Mouse (Mus musculus) ovary, postnatal 36 days (tissue): ENCODE measurements around the gene Unc119.

ENCODE experiments used
- DNase-seq: peaks from one replicate; pipeline ENCODE4 v3.0.0; 2022; ENCODE audit warnings: low spot score, mixed read lengths

Gene Unc119

DNA sequence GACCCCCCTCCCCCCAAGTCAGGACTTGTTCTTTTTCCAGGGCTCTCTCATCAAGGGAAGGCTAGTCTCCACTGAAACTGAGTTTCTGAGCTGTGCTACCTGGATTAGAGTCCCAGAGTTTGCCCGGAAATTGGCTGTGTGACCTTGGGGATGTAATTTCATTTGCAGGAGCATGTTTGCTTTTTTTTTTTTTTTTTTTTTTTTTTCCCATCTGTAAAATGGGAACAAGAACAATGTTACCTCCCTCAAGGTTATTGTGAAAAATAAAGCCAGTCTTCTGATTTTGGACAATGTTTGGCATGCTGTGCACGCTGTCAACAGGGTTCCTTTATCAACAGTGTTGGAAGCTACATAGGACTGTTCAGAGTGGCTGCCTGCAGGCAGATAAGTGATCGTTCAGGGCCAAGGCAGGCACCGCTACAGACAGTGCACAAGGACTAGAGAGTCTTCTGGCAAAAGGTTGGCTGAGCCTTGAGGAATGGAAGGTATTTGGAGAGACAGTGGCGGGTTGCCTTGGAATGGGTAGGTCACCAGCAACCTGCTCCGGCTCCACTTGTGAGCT, 1.1 kb downstream of the Unc119 start:
- peak; percentile 30 for DNase-seq

DNA sequence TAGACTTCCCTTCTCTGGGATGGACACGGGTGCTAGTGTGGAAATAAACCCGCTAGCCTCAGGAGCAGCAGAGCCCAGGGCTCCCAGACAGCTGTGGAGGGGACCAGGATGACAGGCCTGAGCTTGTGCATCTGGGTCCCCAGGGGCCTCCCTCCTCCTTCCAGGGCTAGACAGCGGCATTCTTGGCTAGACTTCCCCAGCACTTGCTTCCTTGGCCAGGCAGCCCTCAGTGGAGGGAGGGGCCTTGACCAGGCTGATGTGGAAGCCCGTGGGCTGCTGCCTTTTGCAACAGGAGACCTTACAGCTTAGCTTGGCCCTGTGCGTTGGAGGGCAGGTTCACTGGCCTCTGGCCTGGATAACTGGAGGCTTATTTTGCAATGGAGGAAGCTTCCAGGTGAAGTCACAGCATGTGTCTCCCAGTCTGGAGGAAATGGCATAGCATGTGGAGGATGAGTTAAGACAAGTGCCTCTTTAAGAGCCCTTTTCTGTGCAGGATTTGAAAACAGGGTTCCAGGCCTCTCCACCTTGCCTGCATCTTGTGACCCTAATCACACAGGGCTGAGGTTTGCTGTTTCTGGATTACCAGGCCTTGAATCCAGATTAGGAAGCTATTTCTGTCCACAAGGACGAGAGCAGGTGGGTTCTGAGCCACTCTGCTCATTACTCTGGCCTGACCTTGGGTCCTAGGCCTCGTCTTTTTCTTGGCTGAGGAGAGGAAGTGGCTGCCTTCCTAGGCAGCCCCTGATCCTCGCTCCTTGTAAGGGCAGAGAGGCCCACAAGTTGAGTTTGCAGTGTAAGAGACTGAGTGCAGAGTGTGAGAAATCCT, 1.8 kb downstream of the Unc119 start:
- peak; percentile 65 for DNase-seq

DNA sequence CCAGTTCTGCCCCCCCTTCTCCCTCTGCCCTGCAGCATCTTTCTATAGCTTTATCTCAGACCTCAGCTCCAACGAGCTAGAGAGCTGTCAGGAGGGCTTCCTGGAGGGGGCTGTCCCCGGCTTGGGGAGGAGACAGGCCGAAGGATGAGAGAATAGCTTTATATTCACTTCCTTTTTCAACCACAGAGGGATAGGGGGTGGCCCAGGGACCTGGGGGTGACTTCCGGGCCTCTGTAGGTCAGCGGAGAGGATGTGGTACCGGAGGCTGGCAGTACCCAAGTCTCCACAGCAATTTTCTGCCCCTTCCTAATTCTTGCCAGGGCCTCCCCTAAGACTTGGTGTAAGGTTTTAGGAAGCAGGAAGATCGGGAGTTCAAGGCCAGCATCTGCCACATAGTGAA, 2.5 kb downstream of the Unc119 start:
- no peak for DNase-seq

DNA sequence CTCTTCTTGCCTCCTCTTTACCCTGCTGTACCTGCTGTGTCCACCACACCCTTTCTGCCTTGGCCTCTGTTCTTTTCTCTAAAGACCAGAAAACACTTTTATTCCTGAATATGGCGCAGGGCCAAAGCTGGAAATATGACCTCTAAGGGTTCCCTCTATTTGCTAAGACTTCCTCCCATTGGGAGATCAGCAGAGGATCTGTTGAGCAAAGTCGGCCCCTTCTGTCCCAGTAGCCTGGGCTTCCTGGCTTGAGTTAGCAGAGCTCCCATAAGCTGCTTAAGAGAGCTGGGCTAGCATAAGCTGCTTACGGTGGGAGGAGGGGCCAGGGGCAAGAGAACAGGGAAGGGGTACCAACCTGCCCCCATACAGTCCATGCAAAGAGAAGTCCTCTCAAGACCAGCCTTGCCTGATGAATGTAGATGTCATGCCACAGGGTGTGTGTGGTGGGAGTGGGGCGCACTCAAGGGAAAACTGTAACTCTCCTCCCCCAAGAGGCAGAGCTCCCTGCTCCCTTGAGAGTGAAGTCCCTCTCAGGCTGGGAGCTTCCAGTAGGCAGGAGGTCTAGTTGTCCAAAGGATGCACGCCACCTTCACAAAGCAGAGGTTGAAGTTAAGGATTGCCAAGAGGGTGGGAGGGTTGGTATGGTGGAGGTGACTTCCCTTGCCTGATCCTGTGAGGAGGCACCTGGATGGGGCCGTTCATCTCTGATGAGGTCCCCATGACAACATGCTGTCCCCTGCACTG, 3.2 kb downstream of the Unc119 start:
- no peak for DNase-seq

DNA sequence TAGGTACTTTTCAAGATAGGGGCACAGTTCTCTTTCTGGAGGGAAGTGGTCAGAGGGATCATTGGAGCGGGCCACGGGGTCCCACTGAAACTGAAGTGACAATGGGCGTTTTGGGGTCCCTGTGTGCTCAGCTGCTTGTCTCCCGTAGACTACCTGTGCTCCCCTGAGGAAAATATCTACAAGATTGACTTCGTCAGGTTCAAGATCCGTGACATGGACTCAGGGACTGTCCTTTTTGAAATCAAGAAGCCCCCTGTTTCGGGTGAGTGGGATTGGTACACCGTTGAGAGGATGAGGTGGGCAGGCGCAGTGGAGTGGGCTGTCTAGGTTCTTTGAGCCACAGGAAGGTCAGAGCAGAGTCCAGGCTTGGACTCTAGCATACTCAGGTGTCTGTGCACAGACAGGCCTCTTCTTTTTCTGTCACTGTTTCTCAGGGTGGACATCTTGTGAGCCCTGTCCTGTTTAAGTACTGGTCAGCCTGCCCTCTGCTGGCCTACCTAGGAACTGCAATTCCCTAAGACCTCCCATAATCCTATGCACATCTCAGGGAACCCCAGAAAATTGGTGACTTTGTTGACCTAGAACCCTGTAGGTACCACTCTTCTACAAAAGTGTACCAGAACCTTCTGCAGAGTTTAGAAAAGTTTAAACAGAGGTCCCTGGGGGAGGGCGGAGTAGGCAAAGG, 3.9 kb downstream of the Unc119 start:
- peak; percentile 63 for DNase-seq

DNA sequence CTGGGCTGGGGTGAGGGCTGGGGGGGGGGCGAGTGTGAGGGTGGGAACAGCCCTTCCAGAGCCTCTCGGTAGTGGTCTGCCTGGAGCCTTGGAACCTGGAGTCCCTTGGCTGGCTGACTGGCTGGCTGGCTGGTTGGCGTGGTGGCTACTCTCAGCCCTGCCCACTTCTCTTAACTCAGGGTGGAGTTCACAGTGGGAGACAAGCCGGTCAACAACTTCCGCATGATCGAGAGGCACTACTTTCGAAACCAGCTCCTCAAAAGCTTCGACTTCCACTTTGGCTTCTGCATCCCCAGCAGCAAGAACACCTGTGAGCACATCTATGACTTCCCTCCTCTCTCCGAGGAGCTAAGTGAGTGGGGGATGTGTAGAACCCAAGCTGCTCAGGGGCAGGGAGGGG, 4.6 kb downstream of the Unc119 start:
- no peak for DNase-seq

DNA sequence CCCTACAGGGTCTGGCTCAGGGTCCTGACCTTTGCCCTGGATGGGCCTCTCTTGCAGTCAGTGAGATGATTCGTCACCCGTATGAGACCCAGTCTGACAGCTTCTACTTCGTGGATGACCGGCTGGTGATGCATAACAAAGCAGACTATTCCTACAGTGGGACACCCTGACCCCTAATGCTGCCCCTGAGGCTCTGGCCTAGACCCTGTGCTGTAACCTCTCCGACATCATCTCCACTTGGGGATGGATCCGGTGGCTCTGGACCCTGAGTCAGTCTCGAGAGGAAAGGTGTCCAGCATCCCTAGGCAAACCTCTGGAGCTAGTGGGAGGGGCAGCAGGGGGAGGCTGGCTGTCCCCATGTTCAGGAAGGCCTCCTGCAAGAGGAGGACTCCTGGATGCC, 5.2 kb downstream of the Unc119 start:
- no peak for DNase-seq

DNA sequence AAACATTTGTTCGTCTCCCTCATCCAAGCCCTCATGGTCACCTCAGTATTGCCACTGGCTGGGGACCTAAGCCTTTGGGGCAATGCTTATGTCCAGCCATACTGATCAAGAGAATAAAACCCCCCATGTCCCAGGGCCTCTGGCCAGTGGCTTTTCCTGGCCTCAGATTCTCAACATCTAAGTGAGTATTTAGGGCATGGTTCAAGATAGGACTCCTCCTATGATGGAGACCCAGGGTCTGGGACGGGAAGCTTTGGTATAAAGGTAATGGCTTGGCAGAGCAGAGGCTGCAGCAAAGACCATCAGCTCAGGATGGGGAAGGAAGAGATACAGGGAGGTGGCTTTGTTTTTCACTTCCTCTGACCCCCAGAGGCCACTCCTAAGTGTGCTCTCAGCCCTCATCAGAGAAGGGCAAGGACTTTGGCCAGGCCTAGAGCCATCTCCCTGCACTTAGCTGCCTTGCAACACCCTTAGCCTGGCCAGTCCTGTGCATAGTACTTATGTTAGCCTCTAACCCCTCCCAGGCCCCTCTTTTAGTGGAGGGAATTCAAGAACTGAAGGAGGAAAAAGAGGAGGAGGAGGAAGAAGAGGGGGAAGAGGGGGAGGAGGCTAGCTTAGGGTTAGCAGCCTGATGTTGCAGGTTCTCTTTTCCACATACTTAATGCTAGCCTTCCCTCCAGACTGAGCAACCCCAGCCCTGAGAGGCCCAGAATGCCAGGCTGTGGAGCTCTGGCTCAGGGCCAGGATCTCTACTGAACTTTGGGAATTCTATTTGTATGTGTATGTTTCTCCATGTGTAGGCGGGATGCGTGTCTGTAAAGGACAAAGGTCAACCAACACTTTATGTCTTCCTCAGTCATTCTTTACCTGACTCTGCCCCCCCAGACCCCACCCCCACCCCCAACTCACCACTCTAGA, 6.4 kb downstream of the Unc119 start:
- no peak for DNase-seq

DNA sequence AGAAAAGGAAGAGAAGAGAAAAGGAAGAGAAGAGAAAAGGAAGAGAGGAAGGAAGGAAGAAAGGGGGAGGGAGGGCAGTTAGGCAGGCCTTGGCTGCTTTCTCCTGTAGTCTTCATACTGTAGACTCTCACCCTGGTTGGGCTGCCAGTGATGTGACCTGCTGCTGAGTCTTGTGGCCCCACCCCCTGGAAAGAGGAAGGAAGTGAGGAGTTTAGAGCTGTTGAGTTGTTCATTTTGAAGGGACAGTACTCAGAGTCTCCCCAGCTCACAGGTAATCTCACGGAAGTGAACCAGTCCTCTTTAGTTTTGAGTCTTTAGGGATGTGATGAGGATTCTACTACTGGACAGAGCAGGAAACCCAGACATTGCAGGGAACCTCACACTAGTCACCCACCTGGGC, 9.8 kb downstream of the Unc119 start:
- no peak for DNase-seq

DNA sequence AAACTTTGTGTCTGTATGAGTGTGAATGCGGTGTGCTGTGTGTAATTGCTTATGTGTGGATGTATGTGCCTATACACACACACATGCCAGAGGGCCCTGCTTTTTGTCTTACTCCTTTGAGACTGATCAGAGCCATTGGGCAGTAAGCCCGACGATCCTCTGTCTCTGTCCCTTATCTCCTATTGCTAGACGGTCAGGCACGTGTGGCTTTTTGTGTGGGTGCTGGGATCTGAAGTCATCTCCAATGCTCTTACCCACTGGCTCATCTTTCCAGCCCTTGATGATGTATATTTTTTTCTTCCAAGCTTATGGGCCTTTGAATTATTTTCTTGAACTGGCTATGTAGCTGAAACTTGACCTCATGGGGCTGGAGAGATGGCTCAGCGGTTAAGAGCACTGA, 11.6 kb downstream of the Unc119 start:
- DNase-seq = no peak

DNA sequence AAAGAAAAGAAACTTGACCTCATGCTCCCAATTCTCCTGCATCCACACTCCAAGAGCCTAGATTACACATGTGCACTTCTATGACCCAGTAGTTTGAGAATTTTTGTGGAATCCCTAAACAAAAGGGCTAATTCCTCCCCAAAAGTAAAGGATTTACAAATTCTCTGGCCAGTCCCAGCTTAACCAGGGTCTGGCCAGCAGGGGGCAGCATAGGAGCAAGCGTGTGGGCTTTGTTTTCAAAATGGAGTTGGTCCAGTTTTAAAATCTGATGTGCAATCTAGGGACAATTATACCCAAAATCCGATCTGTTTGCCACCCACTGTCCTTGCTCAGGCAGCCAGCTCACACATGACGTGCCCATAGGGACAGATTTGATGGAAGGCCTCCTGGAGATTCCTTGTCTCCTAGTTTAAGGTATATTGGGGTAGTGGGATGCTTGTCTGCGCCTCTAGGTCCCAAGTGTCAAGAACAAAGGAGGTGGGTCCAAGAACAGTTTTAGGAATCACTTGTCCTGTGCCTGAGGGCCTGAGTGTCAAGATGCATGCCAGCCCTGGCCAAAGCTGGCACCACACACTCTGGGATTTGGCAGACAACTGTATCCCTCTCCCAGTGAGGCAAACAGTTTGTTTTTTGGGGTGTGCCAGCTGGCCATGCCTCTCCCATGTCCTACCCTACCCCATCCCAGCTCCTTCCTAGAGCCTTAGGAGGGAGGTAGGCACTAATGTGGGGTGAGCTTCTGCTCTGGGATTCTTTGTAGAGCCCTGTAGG, 12.4 kb downstream of the Unc119 start:
- DNase-seq = peak; percentile 66

DNA sequence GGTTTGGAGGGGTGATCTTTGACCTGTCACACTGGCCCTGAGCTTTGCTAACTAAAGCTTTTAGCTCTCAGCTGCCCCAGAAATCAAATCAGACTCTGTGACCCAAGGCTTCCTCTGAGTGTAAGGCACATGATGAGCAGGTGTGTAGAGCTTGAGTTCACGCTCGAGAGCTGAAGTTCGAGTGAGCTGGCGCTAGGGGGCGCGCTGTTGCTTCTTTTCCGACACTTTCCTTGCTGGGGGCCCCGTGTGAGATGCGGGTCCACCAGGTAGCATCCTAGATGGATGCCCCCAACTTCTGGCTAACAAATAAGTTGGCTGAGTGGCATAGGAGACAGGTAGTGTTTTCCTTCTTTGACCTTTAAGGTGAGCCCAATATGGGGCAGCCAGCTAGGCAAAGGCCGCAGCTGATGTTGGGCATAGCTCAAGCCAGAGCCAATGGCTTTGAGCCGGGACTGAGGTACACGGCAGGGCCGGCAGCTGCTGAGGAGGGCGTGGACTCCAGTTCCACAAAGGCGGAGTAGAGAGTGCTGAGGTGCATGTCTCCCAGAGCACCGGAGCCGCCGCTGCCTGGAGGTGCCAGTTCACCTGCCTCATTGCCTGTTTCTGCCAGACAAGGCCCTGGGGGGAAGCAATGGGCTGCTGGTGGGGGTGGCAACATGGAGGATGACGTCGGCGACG, 15.2 kb downstream of the Unc119 start:
- peak; percentile 43 for DNase-seq

DNA sequence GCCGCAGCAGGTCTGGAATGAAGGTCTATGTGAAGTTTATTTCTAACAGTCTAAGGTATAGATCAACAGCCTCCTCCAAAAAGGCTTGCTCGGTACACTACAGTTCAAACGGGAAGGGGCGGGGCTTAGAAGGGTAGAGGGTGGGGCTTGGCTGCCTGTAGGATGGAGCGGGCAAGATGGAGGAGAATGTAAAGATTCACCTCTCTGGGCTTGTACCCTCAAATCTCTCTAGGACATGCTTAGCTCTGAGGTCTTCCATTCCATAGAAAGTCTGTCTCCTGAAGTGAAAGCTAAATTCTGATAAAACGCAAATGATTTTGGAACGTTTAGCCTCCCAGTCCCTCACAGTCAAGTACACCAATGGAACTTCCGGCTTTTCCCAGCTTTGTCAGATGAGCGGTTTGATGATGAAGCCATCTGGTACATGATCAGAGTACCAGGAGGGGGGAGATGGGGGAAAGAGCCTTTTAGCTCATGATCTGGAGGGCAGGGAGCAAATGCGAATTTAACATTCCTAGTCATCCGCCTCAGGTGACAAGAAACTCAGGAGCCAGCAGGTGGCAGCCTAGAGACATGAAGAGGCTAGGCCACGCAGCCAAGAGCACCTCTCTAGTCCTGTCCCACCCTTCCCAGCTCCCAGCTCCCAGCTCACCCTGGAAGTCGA, 17.0 kb downstream of the Unc119 start:
- peak; percentile 74 for DNase-seq

DNA sequence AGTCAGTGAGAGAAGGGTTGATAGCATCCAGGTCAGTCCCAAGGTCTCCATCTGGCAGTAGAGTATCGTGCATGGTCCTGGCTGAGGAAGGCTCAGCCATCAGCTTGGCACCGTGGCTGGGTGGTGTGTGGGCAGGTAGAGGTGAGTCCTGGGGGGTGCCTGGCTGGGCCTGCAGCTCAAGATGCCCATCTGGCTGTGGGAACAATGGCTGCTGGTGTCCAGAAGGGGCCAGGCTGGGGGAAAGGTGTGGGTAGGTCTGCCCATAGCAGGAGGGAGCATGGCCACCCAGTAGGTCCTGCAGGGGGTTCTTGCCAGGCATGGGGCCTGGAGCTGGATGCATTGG, 17.5 kb downstream of the Unc119 start:
- peak; percentile 9 for DNase-seq

DNA sequence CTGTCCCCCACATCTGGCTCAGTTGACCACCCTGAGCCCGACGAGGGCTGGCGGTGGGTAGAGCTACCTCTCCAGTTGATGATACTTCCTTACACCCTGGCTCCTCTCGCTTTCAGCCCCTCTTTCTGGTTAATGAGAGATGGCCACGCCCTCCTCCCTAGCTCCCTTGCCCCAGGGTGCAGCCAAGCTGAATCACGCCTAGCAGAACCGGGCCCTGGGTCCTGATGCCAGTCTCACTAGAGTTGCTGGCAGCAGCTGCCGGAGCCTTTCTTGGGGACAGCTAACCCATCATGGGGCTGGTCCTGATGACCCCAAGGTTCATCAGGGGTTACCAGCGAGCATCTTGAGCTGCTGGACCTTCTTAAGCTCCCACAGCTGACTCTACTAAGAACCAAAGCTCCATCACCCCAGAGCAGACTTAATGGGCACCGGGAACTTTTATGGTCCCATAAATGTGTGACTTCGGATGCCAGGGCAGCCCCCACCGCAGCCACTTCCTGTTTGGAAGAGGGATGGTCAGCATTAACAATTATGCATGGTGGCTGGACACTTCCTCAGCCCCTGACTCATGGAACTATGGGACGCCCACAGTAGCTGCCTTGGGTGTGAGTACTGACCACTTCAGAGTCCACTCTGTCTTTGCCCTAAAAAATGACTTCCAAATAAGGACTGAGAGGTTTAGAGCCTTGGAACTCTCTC, 20.2 kb downstream of the Unc119 start:
- no peak for DNase-seq

DNA sequence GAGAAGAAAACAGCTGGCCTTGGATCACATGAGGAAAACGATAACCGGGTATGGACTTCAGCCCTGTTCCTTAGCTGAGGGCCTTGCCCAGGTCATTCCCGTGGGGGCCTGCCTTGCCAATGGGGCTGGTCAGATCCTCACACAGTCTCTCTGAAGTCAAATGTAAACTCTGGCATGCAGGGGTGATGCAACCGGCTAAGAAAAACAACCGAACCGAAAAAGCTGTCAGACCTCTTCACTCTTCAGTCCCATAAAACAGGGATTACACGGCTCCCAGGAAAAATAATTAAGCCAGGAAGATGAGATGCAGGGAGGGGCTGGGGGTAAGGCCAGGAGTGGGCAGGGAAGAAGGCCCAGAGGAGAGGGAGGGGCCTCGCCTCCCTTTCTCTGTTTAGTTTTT, 20.8 kb downstream of the Unc119 start:
- peak; percentile 12 for DNase-seq

DNA sequence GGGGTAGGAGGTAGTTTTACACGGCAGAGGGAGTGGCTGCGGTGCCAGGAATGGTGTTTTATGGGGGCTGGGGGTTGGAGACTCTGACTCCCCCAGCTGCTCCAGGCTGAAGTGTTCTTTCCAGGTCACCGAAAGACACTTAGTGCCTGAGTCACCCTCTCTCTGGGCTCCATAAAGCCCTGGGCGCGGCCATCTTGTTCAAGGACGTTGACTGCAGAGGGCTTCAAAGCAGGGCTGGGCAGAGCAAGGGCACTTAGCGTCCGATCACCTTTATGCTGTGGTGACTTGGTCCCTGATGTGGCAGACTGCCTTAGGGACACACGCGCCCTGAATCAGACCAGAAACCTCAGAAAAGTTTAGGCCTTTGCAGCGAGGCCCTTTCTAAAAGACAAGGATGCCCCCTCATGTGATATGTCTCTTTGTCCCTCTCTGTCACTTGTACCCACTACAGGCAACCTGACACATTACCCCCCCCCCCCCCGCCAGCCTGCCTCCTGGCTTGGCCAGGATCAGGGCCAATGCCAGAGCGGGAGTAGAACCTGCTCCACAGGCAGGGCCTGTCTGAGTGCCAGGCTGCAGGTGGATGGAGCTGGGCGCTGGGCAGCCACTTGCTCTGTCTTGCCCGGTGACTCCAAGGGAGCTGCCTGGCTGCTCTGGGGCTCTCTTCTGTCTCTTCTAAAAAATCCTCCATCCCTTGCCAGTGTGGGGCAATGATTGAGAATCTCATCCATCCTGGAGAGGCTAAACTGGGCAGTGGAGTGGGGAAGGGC, 24.4 kb downstream of the Unc119 start:
- no peak for DNase-seq

DNA sequence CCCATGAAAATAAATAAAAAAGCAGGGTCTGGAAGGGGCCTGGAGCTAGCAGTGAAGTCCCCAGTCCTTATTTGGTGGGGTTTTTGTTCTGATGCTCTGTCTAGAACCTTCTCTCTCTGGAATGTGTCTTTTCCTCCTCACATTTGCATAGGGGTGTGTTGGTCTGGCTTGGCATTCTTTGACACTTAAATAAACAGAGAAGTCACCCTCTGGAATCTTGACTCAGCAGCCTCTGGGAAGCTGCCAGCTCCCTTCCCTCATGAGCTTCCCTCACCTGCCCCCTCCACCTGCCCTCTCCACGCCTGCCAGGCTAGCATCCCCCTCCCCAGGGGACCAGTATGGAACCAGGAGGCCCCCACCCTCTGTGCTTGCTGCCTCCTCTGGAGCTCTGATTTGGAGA, 27.1 kb downstream of the Unc119 start:
- no peak for DNase-seq
